Mouse (Mus musculus) monocyte, adult 5-6 weeks (primary cell): ENCODE measurements around the gene Uckl1. TPM values are rescaled to one million over a fixed set of nuclear protein-coding genes. Genes with fewer than 3 reads are reported as not detected.

Source experiments
- ATAC-seq: fragments of 153-309, 156-312 bp; replicated peaks from 2 replicates; pipeline ENCODE4 v1.8.0; 2017; ENCODE audit warnings: mild to moderate bottlenecking; ENCODE audit not compliant: low TSS enrichment, insufficient number of reproducible peaks, severe bottlenecking, poor library complexity, low FRiP score
- total RNA-seq: library from RNA; stranded (forward); fragments of 200-1000, 200-491, 200-594 nt; gene quantifications from 3 replicates; pipeline ENCODE4 v1.2.3, GENCODE M21; 2017

Uckl1 gene
- total RNA-seq, 1 experiment from 2014 or later = 106 TPM

DNA sequence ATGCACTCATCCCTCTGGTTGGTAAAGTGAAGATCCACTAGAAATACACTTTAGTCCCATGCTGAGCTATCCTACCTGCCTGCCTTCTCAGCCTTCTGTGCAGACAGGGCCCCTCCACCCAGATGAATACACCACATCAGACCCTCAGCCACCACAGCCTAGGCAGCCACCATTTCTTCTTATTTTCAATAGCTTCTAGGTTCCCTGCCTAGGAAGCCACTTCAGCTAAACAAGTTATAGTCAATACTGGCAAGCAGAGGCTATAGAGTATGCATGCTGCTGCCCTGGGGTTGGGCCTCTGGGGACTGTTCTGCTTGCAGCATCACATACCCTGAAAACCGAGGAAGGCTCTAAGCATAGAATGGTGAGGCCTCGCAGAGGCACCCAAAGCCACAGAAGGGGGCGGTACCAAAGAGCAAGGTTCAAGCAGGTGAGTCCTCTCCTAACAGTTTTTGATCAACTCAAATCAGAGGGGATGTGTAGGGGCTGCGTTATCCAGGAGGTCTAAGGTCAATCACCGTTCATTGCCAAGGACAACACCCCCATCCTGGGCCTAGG, 6.9 kb upstream of the Uckl1 start, which contains the start of gene Prpf6:
Gene Prpf6 (plus strand): TSS at position 341 of the 558 bp plus-strand sequence.
- no peak for ATAC-seq

DNA sequence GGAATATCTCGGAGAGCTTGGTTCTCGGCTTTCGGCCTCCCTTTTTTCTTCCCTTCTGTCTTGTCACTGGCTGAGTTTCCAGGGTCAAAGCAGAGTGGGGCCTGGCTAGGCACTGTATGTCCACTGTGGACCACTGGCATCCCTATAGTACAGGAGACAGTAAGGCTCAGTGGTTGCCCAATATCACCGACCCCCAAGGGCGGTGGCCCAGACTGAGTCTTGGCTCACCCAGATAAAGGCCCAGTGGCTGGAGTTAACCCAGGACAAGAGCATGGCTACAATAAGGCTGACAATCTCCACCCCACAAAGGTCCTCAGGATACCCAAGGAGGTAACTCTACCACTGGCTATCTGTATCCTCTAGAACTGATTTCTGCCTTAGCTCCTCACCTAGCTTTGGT, 5.8 kb upstream of the Uckl1 start:
- ATAC-seq = no peak

DNA sequence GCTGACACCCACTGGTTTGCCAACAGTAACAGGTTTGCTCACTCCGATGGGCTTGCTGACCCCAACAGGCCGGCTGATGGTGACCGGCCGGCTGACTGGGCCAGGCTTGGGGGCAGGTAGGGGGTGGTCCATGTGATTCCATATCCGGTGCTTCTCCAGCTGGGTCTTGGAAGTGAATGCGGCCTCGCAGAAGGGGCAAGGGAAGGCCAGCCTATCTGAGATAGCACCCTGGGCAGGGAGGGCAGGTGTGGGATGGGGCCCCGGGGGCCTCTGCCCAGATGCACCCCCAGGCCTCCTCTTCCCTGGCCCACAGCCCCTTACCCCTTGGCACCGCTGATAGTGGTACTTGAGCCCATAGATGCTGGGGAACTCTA, 5.0 kb upstream of the Uckl1 start:
- no peak for ATAC-seq

DNA sequence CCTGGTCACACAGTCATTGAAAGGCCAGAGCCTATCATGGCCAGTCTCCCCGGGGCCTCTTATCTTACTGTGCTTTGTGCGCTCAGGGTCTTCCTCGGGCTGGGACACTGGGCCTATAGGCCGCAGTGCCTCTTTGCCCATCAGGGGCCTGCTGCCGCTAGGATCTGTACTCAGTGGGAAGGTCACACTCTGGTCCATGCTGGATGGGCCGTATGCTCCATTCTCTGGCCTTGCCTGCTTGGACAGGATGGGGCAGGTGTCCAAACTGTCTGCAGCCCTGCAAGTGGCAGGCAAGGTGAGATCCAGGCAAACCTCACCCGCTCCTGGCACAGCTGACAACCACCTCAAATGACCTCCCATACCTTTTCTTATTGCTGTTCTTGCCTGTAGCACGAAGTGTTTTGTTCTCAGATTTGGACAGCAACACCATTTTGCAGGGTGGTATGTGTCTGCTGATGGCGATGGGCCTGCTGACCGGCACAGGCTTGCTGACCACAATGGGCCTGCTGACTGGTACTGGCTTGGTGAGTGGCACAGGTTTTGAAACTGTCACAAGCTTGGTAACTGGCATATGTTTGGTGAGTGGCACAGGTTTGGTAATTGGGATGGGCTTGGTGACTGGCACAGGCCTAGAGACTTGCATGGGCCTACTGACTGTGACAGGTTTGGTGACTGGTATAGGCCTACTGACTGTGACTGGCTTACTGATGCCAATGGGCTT, 4.5 kb upstream of the Uckl1 start:
- no peak for ATAC-seq

DNA sequence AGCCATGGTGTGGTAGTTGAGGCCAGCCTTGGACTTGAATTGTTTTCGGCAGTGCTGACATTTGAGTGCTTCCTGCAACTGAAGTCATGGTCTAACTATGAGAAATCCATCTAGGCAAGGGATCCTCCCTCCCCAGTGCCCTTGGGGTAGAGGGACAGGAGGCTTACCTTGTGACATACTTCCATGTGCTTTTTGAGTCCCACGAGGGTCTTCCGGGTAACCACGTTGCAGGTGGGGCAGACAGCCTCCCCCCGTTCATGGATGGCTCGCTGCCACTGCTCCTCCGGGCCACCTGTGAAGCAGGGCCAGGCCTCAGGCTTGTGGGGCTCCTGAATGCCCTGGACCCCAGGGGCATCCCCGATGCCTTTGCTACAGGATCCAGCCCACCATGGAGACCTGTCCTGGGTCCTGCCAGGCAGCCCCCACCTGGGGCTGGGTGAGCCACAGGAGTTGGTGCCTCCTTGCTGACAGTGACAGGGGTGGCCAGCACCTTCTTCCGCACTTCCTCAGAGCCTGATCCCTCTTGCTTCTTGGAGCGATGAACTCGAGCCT, 3.6 kb upstream of the Uckl1 start:
- ATAC-seq = no peak

DNA sequence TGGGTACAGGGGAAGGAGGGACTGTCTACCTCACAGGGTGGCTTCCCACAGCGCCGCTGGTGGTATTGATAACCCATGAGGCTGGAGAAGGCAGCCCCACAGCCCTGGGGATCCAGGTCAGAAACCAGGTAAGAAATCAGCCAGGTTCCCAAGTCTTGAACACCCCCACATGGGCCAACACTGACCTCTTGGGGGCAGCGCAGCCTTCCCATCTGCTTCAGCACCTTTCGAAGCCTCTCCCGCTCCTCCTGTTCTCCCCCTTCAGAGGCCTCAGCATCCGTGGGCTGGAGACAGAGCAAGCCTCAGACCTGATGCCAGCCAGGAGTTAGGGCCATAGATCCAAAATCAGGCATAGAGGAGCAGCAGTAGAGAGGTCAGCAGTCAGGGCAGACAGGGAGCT, 3.1 kb upstream of the Uckl1 start:
- no peak for ATAC-seq

DNA sequence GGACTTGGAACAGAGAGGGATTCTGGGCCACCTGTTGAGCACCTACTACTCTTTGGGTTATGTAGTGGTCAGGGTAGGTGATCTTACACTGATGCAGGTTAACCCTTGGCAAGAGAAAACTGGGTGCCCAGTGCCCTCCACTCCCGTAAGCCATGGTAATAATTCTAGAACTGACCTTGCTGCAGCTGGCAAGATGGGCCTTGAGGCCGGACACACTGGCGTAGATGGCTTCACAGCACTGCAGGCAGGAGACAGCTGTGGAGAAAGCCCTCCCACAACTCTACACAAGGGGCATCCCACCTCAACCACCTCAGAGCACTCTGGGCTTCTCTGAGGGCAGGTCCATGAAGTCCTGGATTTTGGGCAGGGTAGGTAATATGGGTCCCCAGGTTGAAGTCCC, 1.4 kb upstream of the Uckl1 start:
- no peak for ATAC-seq

DNA sequence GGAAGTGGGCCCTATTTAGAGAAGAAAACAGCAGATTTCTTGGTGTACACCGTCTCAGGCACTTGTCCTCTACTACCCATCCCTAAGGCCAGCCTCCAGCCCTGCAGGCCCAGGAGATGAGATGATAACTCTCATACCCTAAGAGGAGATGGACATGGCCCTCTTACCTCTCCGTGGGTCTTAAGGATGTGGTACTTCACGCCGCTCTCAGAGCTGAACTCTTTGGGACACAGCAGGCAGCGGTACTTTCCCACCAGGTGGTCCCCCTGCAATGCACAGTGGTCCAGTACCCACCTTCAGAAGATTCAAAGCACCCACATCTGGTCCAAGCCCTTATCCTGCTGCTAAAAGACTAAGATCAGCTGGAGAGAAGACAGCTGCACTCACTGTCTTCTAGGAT, 814 bp upstream of the Uckl1 start:
- ATAC-seq = no peak

DNA sequence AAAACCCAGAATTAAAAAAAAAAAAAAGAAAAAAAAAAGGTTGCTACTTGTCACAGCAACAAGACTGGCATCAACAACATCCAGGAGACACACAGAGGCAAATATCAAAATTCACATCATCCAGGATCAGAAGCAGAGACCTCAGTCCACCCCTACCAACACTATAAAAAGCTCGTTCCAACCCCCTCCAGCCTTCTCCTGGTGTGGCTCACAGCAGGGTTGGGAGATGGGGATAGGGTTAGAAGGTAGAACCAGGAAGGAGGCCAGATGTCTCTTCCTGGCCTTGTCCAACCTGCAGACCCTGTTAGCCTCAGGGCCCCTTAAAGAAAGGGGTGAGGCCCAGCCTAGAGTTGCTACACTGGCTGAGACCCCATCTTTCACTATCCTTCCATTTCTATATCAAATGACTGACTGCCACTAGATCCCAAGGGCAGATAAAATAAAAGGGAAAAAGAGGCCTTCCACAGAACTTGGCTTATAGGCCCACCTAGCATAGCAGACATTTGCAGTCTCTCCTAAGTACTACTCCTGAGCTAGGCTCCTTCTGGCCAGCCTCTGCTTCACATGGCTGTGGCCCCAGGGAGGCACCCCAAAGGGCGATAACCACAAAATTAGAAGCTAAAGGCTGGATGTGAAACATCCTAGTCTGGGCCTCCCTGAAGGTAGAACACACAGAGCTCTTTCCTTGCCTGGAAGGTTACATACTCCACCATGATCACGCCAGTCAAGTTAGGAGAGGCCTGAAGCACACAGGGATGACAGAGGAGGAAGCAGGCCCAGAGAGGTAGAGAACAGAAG, 1.0 kb downstream of the Uckl1 start:
- no peak for ATAC-seq

DNA sequence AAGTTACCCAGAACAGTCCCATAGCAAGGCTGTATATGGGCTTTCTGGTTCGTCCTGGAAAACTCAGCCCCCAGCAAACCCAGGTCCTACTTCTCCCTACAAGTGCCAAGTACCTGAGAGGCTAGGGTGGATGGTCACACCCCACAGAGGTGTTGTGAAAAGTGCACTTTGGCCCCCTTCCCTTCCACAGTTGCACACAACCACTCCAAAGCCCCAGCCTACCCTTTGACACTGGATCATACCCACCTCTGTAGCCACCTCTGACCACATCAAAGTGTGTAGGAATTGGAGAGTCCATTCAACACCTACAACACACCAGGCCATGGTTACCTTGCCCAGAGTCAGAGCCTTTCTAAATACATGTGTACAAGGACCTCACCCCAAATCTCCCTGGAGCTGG, 1.8 kb downstream of the Uckl1 start:
- ATAC-seq = no peak

DNA sequence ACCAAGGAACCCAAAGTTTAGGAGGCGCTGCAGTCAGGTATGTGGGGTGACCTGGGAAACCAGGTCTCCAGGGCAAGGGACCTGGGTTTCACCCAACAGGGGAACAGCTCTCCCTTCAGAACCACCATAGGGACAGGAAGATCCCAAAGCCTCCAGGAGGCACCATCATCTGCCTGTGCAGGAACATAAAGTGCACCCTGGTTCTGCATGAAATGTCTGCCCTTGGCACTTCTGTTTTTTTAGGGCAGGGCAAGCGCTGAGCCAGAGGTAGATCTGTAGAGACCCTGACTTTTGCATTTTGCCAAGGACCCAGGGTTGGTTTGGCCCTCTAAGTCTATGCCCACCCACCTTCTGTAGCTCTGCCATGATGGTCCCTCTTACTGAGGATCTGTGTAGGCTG, 2.3 kb downstream of the Uckl1 start:
- no peak for ATAC-seq

DNA sequence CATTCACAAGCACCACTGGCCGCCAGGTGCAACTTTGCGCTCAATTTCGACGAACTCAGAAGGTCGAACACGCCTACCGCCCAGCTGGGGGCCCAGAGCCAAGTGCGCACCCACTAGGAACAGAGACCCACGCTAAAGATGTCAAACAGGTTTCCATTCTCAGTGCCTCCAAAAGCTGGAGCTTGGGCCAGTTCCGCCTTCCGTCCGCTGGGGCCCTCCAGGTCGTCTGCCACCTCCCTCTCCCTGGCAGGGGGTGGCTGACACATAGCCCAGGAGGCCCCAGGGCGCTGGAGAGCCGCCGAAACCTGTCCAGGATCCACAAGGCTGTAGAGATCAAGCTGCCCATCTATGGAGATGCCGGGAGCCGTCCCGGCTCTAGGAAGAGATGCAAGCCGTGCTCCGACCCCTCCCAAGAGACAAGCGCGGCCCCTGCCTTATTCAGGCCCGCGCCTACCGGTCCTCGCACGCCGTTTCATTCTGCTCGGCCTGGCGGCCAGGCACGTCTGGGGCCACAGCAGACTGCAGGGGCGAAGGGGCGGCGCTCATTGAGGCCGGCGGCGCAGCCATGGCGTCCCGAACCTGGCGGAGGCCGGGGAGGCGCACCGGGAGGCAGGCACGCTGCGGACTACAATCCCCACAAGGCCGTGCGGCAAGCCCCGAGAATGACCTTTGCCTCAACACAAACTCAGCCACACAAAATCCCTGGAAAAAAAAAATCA, 3.1 kb downstream of the Uckl1 start:
- peak; percentile 58 for ATAC-seq

DNA sequence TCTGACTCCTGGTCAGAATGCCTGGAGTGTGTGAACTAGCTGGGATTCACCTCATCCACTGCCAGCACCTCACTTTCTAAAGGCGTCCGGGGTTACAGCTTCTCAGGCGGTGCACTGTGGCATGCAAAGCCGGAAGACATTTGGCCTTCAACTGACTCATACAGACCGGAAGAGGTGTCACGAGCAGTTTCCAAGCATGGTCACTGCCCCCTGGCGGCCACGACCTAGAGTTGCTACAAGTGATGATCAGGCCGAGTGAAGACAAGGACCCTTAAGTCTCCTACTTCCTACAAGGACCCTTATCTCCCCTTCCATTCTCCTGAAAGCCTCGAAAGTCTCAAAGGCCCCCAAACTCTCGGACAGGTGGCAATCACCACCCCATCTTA, 3.7 kb downstream of the Uckl1 start:
- peak; percentile 86 for ATAC-seq

DNA sequence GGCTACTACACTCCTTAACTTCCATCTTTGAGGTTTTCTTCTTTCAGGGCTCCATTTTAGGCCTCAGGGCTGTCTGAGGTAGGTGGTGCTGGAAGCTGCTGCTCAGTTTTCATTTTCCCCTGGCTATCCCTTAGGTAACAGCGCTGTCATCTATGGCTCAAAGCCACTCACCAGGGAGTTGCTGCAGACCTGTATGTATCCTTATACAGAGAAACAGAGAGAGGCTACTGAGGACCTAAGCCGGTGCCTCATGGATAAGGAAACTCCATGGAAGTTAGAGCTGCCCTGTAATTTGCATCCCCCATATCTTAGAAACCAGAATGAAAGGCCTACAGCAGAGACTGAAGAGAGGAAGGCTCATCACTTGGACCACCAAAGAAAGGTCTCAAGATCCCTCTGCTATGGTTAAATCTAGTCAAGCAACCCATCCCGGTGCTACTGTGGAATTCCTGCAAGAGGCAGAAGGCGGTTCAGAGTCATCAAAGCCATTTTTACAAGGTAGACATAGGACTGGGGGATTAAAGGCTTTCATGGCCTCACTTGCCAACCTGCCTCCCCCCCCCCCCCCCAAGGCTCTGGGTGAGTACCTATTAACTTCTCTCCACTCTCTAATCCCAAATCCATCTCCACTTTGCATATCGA, 4.4 kb downstream of the Uckl1 start:
- no peak for ATAC-seq

DNA sequence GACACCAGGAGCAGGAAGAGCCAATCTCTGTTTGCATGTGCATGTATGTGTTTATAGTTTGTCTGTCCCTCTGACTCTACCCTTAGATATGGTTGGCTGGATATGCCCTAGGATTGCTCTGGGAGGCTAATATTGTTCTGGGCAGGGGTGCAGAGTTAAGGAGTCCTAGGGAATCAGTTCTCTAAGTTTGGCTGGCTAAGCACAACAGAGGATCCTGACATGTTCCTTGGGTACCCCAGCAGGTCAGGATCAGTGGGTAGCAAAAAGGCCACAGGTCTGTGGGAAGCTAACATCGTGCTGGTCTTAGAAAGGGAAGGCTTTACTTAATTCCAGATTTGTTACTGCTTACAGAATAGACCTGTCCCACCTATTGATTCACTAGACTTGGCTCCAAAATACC, 5.0 kb downstream of the Uckl1 start:
- ATAC-seq = no peak

DNA sequence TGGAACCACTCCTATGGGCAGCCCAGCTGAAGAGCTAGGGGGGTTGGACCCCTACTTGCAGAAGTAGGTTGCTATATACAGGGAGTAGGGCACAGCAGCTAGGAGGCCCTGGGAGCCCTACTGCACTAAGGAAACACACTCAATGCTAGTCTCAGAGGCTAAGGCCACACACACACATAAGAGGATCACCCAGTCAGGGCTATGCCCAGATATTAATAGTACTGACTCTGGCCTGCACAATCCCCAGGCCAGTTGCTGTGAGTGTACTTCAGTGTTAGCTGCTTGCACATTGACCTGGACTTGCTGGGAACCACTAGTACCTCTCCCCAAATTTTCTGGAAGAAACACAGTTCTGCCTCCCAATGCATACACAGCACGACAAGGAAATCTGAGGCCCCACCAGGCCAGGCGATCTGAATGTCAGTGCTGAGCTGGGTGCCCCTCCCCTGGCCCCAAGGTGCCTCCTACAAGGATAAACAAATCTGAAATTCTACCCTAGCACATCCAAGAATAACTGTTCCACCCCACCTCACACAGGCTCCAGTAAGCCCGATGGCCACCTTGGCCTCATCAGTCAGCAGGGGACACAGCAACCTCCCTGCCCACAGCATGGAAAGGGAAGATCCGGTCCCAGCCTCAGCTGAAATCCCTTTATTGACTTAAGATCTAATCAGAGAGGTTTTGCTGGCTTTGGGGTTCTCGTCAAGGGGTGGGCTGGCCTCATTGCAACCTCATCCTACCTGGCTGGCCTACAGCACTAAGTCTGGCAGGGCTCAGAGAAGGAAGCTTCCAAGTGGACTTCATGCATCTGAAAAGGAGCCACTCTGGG, 5.7 kb downstream of the Uckl1 start:
- no peak for ATAC-seq

DNA sequence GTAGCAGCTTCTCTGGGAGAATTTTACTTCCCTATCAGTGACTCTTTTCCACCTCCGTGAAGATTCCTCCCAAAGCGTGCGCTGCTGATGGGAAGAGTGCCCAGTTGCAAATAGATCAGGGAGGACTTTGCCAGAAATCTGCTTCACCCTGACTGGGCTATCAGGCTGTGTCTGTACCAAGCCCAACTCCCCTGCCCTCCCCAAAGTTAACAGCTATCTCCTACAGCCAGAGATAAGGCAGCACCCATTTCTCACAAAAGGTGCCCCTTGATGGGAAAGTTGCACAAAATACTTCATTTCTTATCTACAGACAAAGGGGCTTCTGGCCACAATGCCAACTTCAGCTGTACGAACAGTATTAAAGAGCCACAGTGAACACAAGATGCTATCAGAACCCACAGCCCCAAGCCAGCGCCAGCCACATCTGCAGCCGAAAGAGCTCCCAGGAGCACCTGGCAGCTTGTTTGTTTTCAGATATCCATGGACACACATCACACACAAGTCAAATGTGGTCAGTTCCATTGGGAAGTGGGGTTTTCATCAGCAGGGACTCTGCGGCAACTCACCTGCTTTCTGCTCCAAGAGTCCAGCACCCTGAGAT, 6.6 kb downstream of the Uckl1 start:
- no peak for ATAC-seq

DNA sequence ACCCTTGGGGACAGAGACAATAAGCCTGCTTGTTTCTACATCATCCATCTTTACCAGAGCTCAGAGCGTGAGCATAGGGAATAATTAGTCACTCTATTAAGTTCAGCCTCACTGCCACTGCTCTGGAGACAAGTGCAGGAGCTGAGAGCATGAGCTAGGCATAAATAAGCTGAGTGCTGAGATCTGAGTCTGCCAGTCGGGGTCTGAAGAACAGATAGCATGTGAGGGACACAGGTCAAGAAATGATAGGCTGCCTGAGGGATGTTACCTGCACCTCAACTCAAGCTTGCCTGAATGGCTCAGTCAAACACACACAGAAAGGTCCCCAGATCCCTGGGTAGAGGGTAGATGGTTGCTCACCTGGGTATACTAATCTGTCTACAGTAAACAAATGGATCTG, 7.6 kb downstream of the Uckl1 start:
- no peak for ATAC-seq
